Mouse (Mus musculus): ENCODE results near the gene Pcyt1a. TPM values are rescaled to one million over a fixed set of nuclear protein-coding genes. Genes with fewer than 3 reads are reported as not detected.

Pcyt1a gene
- polyA plus RNA-seq, 1 experiment from 2014 or later, result 51.1 TPM

- ATAC-seq (replicated peaks; ENCODE audit: low FRiP score, low TSS enrichment, low read depth), result no peak
- no peak for DNase-seq (ENCODE audit: low spot score)
These were observed 25.4 kb downstream of the Pcyt1a start for GRCm38 (mm10) chr16:32456086-32456485.

DNA sequence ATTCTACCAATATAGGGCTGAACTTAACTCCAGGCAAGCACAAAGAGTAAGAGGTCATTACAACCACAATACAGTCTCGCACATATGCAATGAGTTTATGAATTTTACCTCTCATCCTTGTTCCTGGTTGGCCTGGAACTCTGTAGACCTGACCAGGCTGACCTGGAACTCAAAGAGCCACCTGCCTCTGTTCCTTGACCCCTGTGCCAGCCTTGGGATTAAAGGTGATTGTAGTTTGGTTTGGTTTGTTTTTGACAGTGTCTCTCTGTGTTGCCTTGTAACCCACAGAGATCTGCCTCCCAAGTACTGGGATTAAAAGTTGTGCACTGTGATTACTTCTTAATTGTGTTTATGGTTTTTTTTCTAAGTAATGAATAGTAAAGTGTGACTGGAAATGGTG lies 26.0 kb downstream of the Pcyt1a start:
- Histone ChIP-seq H3K27ac (ENCODE audit: low read depth) (no peak overlapping the region), H3K9ac (ENCODE audit: low read length) (no peak overlapping the region), H3K27me3 (replicated peaks; ENCODE audit: control insufficient read depth, insufficient read depth, low read length) (no peaks in the 10 kb centered on the region), H3K4me3 (ENCODE audit: low read depth, low read length) (no peak overlapping the region), H3K4me2 (ENCODE audit: low read length) (no peak overlapping the region), H3K36me3 (ENCODE audit: control insufficient read depth, insufficient read depth, low read length) (peaks cover 30% of the 10 kb centered on the region), H3K4me1 (replicated peaks; ENCODE audit: control insufficient read depth, insufficient read depth, low read length) (no peaks in the 10 kb centered on the region), H3K9me3 (ENCODE audit: control insufficient read depth, low read length) (no peaks in the 10 kb centered on the region)
- ATAC-seq (replicated peaks; ENCODE audit: low FRiP score, low TSS enrichment, low read depth) (no peak), DNase-seq (ENCODE audit: low spot score) (no peak)
- 93% methylated on average over 1 of the region's 1 CpGs for WGBS

More at GRCm38 (mm10) chr16:32456086-32456485, 25.4 kb downstream of the Pcyt1a start:
- no peak overlapping the region for H3K9ac ChIP-seq (ENCODE audit: low read length)
- H3K27ac ChIP-seq (ENCODE audit: low read depth), result no peak overlapping the region
- no peaks in the 10 kb centered on the region for H3K27me3 ChIP-seq (replicated peaks; ENCODE audit: control insufficient read depth, insufficient read depth, low read length)
- no peak overlapping the region for H3K4me2 ChIP-seq (ENCODE audit: low read length)
- H3K4me3 ChIP-seq (ENCODE audit: low read depth, low read length), result no peak overlapping the region
- peaks cover 32% of the 10 kb centered on the region for H3K36me3 ChIP-seq (ENCODE audit: control insufficient read depth, insufficient read depth, low read length)
- H3K4me1 ChIP-seq (replicated peaks; ENCODE audit: control insufficient read depth, insufficient read depth, low read length), result no peaks in the 10 kb centered on the region
- no peaks in the 10 kb centered on the region for H3K9me3 ChIP-seq (ENCODE audit: control insufficient read depth, low read length)

- DNase-seq (ENCODE audit: low spot score) (no peak), ATAC-seq (replicated peaks; ENCODE audit: low FRiP score, low TSS enrichment, low read depth) (no peak)
- Histone ChIP-seq H3K9me3 (ENCODE audit: control insufficient read depth, low read length) (no peaks in the 10 kb centered on the region), H3K4me3 (ENCODE audit: low read depth, low read length) (no peak overlapping the region), H3K36me3 (ENCODE audit: control insufficient read depth, insufficient read depth, low read length) (peaks cover 24% of the 10 kb centered on the region), H3K27ac (ENCODE audit: low read depth) (no peak overlapping the region), H3K27me3 (replicated peaks; ENCODE audit: control insufficient read depth, insufficient read depth, low read length) (no peaks in the 10 kb centered on the region), H3K4me2 (ENCODE audit: low read length) (no peak overlapping the region), H3K9ac (ENCODE audit: low read length) (no peak overlapping the region), H3K4me1 (replicated peaks; ENCODE audit: control insufficient read depth, insufficient read depth, low read length) (no peaks in the 10 kb centered on the region)
- 63% methylated on average over 10 of the region's 10 CpGs for WGBS
These were observed 27.1 kb downstream of the Pcyt1a start for GRCm38 (mm10) chr16:32457589-32458386.

DNA sequence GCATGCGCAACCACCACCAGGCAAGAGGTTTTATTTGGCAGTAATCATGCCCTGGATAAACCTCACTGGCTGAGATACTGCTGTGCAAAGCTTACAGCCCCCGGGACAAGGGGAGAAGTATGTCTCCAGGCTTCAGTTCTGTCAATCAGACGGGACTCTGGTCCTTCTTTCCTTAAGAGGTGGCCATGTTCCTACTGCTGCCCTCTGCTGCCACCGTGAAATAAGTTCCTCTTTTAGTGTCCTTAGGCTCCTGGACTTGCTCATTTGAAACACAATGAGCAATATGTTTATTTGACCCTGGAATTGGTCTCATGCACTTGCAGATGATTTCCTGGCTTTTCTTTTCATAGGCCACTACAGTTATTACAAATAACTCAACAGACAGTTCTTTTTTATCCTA lies 29.8 kb downstream of the Pcyt1a start:
- no peak for DNase-seq (ENCODE audit: low spot score)
- Histone ChIP-seq H3K4me2 (ENCODE audit: low read length) (no peak overlapping the region), H3K4me1 (replicated peaks; ENCODE audit: control insufficient read depth, insufficient read depth, low read length) (no peaks in the 10 kb centered on the region), H3K4me3 (ENCODE audit: low read depth, low read length) (no peak overlapping the region), H3K36me3 (ENCODE audit: control insufficient read depth, insufficient read depth, low read length) (peaks cover 25% of the 10 kb centered on the region), H3K27ac (ENCODE audit: low read depth) (no peak overlapping the region), H3K27me3 (replicated peaks; ENCODE audit: control insufficient read depth, insufficient read depth, low read length) (no peaks in the 10 kb centered on the region), H3K9me3 (ENCODE audit: control insufficient read depth, low read length) (no peaks in the 10 kb centered on the region), H3K9ac (ENCODE audit: low read length) (no peak overlapping the region)
- whole genome bisulfite sequencing, result 65% methylated on average over 4 of the region's 4 CpGs
- ATAC-seq (replicated peaks; ENCODE audit: low FRiP score, low TSS enrichment, low read depth), result no peak

DNA sequence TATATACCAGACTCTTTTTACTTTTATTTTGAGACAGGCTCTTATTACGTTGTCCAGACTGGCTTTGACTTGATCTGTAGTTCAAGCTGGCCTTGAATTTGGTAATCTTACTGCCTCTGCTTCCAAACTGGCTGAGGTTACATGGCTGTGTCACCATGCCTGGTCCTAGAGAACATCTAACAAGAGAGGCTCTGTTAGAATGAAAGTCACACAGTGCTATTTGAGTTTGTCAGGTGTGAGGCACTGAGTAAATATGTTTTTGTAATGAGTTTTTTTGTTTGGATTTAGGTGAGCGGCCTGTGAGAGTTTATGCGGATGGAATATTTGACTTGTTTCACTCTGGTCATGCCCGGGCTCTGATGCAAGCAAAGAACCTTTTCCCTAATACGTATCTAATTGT lies 31.0 kb downstream of the Pcyt1a start:
- ATAC-seq (replicated peaks; ENCODE audit: low FRiP score, low TSS enrichment, low read depth) (no peak), DNase-seq (ENCODE audit: low spot score) (no peak)
- H3K27me3 ChIP-seq (replicated peaks; ENCODE audit: control insufficient read depth, insufficient read depth, low read length), result no peaks in the 10 kb centered on the region
- peaks cover 15% of the 10 kb centered on the region for H3K36me3 ChIP-seq (ENCODE audit: control insufficient read depth, insufficient read depth, low read length)
- no peak overlapping the region for H3K27ac ChIP-seq (ENCODE audit: low read depth)
- no peak overlapping the region for H3K4me2 ChIP-seq (ENCODE audit: low read length)
- H3K9me3 ChIP-seq (ENCODE audit: control insufficient read depth, low read length), result no peaks in the 10 kb centered on the region
- H3K4me1 ChIP-seq (replicated peaks; ENCODE audit: control insufficient read depth, insufficient read depth, low read length), result no peaks in the 10 kb centered on the region
- no peak overlapping the region for H3K4me3 ChIP-seq (ENCODE audit: low read depth, low read length)
- H3K9ac ChIP-seq (ENCODE audit: low read length), result no peak overlapping the region
- WGBS, result 93% methylated on average over 5 of the region's 5 CpGs

DNA sequence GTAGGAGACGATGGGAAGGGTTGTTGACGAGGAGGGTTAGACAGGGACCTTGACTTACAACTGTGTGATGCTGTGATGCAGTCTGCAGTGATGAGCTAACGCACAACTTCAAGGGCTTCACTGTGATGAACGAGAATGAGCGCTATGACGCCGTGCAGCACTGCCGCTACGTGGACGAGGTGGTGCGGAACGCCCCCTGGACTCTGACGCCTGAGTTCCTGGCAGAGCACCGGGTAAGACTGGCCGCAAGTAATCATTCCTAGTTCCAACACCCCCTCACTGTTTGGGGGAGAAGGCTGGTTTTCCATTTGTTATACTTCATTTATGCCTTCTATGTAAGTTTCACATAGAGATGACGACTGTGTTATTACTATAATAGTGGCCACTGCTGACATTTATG lies 32.2 kb downstream of the Pcyt1a start:
- Histone ChIP-seq H3K4me1 (replicated peaks; ENCODE audit: control insufficient read depth, insufficient read depth, low read length) (no peaks in the 10 kb centered on the region), H3K9me3 (ENCODE audit: control insufficient read depth, low read length) (no peaks in the 10 kb centered on the region), H3K27ac (ENCODE audit: low read depth) (peak overlapping the region; percentile 25; the same call in 1 of the 2 replicates), H3K27me3 (replicated peaks; ENCODE audit: control insufficient read depth, insufficient read depth, low read length) (no peaks in the 10 kb centered on the region), H3K4me2 (ENCODE audit: low read length) (no peak overlapping the region), H3K9ac (ENCODE audit: low read length) (no peak overlapping the region), H3K36me3 (ENCODE audit: control insufficient read depth, insufficient read depth, low read length) (peaks cover 20% of the 10 kb centered on the region), H3K4me3 (ENCODE audit: low read depth, low read length) (no peak overlapping the region)
- DNase-seq (ENCODE audit: low spot score) (no peak), ATAC-seq (replicated peaks; ENCODE audit: low FRiP score, low TSS enrichment, low read depth) (peak; percentile 25; the same call in 1 of the 2 replicates)
- 89% methylated on average over 16 of the region's 16 CpGs for WGBS

GRCm38 (mm10) chr16:32463426-32463825 lies 32.7 kb downstream of the Pcyt1a start:
- Histone ChIP-seq H3K27me3 (replicated peaks; ENCODE audit: control insufficient read depth, insufficient read depth, low read length) (no peaks in the 10 kb centered on the region), H3K4me2 (ENCODE audit: low read length) (no peak overlapping the region), H3K27ac (ENCODE audit: low read depth) (peak overlapping the region; percentile 25; the same call in 1 of the 2 replicates), H3K4me1 (replicated peaks; ENCODE audit: control insufficient read depth, insufficient read depth, low read length) (no peaks in the 10 kb centered on the region), H3K9ac (ENCODE audit: low read length) (no peak overlapping the region), H3K9me3 (ENCODE audit: control insufficient read depth, low read length) (no peaks in the 10 kb centered on the region), H3K4me3 (ENCODE audit: low read depth, low read length) (no peak overlapping the region), H3K36me3 (ENCODE audit: control insufficient read depth, insufficient read depth, low read length) (peaks cover 25% of the 10 kb centered on the region)
- no peak for DNase-seq (ENCODE audit: low spot score)
- WGBS, result 66% methylated on average over 2 of the region's 2 CpGs
- peak; percentile 82 for ATAC-seq (replicated peaks; ENCODE audit: low FRiP score, low TSS enrichment, low read depth)

GRCm38 (mm10) chr16:32464908-32465307 lies 34.2 kb downstream of the Pcyt1a start:
- H3K9me3 ChIP-seq (ENCODE audit: control insufficient read depth, low read length), result no peaks in the 10 kb centered on the region
- WGBS, result 0% methylated on average over 1 of the region's 1 CpGs
- ATAC-seq (replicated peaks; ENCODE audit: low FRiP score, low TSS enrichment, low read depth), result no peak
- H3K4me2 ChIP-seq (ENCODE audit: low read length), result no peak overlapping the region
- H3K9ac ChIP-seq (ENCODE audit: low read length), result no peak overlapping the region
- H3K4me3 ChIP-seq (ENCODE audit: low read depth, low read length), result no peak overlapping the region
- no peaks in the 10 kb centered on the region for H3K27me3 ChIP-seq (replicated peaks; ENCODE audit: control insufficient read depth, insufficient read depth, low read length)
- no peak overlapping the region for H3K27ac ChIP-seq (ENCODE audit: low read depth)
- peak; percentile 36 for DNase-seq (ENCODE audit: low spot score)
- H3K36me3 ChIP-seq (ENCODE audit: control insufficient read depth, insufficient read depth, low read length), result peaks cover 36% of the 10 kb centered on the region
- no peaks in the 10 kb centered on the region for H3K4me1 ChIP-seq (replicated peaks; ENCODE audit: control insufficient read depth, insufficient read depth, low read length)

DNA sequence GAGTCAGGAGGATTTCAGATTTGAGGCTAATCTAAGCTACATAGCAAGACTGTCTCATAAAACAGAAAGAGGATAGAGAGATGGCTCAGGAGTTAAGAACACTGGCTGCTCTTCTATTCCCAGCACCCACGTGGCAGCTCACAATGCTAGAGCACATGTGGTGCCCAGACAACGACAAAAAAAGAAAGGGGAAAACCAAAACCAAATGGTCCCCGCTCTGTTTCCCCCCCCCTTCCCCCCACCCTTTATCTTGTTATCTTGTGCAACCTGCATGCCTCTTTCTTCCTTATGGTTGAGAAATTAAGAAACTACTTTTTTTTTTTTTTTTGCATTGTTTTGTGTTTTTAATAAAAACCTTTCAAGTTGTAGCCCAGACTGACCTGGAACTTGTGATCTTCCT lies 37.8 kb downstream of the Pcyt1a start:
- no peak for ATAC-seq (replicated peaks; ENCODE audit: low FRiP score, low TSS enrichment, low read depth)
- Histone ChIP-seq H3K27ac (ENCODE audit: low read depth) (no peak overlapping the region), H3K36me3 (ENCODE audit: control insufficient read depth, insufficient read depth, low read length) (peaks cover 51% of the 10 kb centered on the region), H3K4me2 (ENCODE audit: low read length) (no peak overlapping the region), H3K27me3 (replicated peaks; ENCODE audit: control insufficient read depth, insufficient read depth, low read length) (no peaks in the 10 kb centered on the region), H3K4me1 (replicated peaks; ENCODE audit: control insufficient read depth, insufficient read depth, low read length) (no peaks in the 10 kb centered on the region), H3K9me3 (ENCODE audit: control insufficient read depth, low read length) (no peaks in the 10 kb centered on the region), H3K9ac (ENCODE audit: low read length) (no peak overlapping the region), H3K4me3 (ENCODE audit: low read depth, low read length) (no peak overlapping the region)
- DNase-seq (ENCODE audit: low spot score), result peak; percentile 1
- 86% methylated on average over 3 of the region's 3 CpGs for WGBS

Measured in intestine, embryonic 14.5 days (tissue).